Mouse (Mus musculus): ENCODE results near the gene Miga2. TPM values are rescaled to one million over a fixed set of nuclear protein-coding genes. Genes with fewer than 3 reads are reported as not detected.

Gene Miga2
- polyA plus RNA-seq, 1 experiment from 2014 or later: 22.9 TPM

- 83% methylated on average over 10 of the region's 10 CpGs for WGBS (ENCODE audit: insufficient replicate concordance)
- H3K9ac ChIP-seq (ENCODE audit: low read depth, low read length): no peak overlapping the region
- H3K4me3 ChIP-seq (ENCODE audit: low read depth, low read length): no peak overlapping the region
- no peaks in the 10 kb centered on the region for H3K27me3 ChIP-seq (ENCODE audit: control insufficient read depth, insufficient read depth, low read length)
- no peak overlapping the region for H3K4me2 ChIP-seq
- H3K36me3 ChIP-seq (ENCODE audit: control insufficient read depth, insufficient read depth, low read length): peaks cover 20% of the 10 kb centered on the region
- peaks cover 3% of the 10 kb centered on the region; the same call in 1 of the 2 replicates for H3K4me1 ChIP-seq (ENCODE audit: control insufficient read depth, insufficient read depth, low read length)
- no peaks in the 10 kb centered on the region for H3K9me3 ChIP-seq (replicated peaks; ENCODE audit: control insufficient read depth, low read length)
- ATAC-seq (replicated peaks; ENCODE audit: insufficient number of reproducible peaks, low FRiP score, low TSS enrichment): no peak
- H3K27ac ChIP-seq (ENCODE audit: low read depth, low read length): no peak overlapping the region
Measured at GRCm38 (mm10) chr2:30407778-30408177, 43.7 kb downstream of the Miga2 start.

- no peak overlapping the region for H3K27ac ChIP-seq (ENCODE audit: low read depth, low read length)
- peaks cover 19% of the 10 kb centered on the region for H3K36me3 ChIP-seq (ENCODE audit: control insufficient read depth, insufficient read depth, low read length)
- WGBS (ENCODE audit: insufficient replicate concordance): 81% methylated on average over 8 of the region's 8 CpGs
- H3K4me1 ChIP-seq (ENCODE audit: control insufficient read depth, insufficient read depth, low read length): peaks cover 3% of the 10 kb centered on the region; the same call in 1 of the 2 replicates
- no peak for ATAC-seq (replicated peaks; ENCODE audit: insufficient number of reproducible peaks, low FRiP score, low TSS enrichment)
- no peak overlapping the region for H3K4me2 ChIP-seq
- no peak overlapping the region for H3K4me3 ChIP-seq (ENCODE audit: low read depth, low read length)
- no peaks in the 10 kb centered on the region for H3K9me3 ChIP-seq (replicated peaks; ENCODE audit: control insufficient read depth, low read length)
- no peak overlapping the region for H3K9ac ChIP-seq (ENCODE audit: low read depth, low read length)
- H3K27me3 ChIP-seq (ENCODE audit: control insufficient read depth, insufficient read depth, low read length): no peaks in the 10 kb centered on the region
Measured at GRCm38 (mm10) chr2:30408452-30409100, 44.5 kb downstream of the Miga2 start.

- Histone ChIP-seq H3K4me3 (ENCODE audit: low read depth, low read length) (no peak overlapping the region), H3K9ac (ENCODE audit: low read depth, low read length) (no peak overlapping the region), H3K27ac (ENCODE audit: low read depth, low read length) (no peak overlapping the region), H3K36me3 (ENCODE audit: control insufficient read depth, insufficient read depth, low read length) (peaks cover 17% of the 10 kb centered on the region), H3K9me3 (replicated peaks; ENCODE audit: control insufficient read depth, low read length) (no peaks in the 10 kb centered on the region), H3K4me1 (ENCODE audit: control insufficient read depth, insufficient read depth, low read length) (peaks cover 5% of the 10 kb centered on the region; the same call in 1 of the 2 replicates), H3K4me2 (no peak overlapping the region), H3K27me3 (ENCODE audit: control insufficient read depth, insufficient read depth, low read length) (no peaks in the 10 kb centered on the region)
- 69% methylated on average over 5 of the region's 5 CpGs for WGBS (ENCODE audit: insufficient replicate concordance)
- ATAC-seq (replicated peaks; ENCODE audit: insufficient number of reproducible peaks, low FRiP score, low TSS enrichment): no peak
Measured at GRCm38 (mm10) chr2:30409454-30410176, 45.6 kb downstream of the Miga2 start.

GRCm38 (mm10) chr2:30413038-30413973 lies 49.3 kb downstream of the Miga2 start:
- Histone ChIP-seq H3K9ac (ENCODE audit: low read depth, low read length) (0 out of 2 replicates have a peak overlapping the region, but pooled peaks have one; percentile 10), H3K4me3 (ENCODE audit: low read depth, low read length) (no peak overlapping the region; the same call in 1 of the 2 replicates), H3K36me3 (ENCODE audit: control insufficient read depth, insufficient read depth, low read length) (peaks cover 7% of the 10 kb centered on the region; the same call in 1 of the 2 replicates), H3K27ac (ENCODE audit: low read depth, low read length) (no peak overlapping the region), H3K27me3 (ENCODE audit: control insufficient read depth, insufficient read depth, low read length) (no peaks in the 10 kb centered on the region), H3K9me3 (replicated peaks; ENCODE audit: control insufficient read depth, low read length) (no peaks in the 10 kb centered on the region), H3K4me2 (no peak overlapping the region), H3K4me1 (ENCODE audit: control insufficient read depth, insufficient read depth, low read length) (peaks cover 14% of the 10 kb centered on the region)
- WGBS (ENCODE audit: insufficient replicate concordance): 72% methylated on average over 16 of the region's 16 CpGs
- no peak for ATAC-seq (replicated peaks; ENCODE audit: insufficient number of reproducible peaks, low FRiP score, low TSS enrichment)

GRCm38 (mm10) chr2:30414101-30414500 lies 50.1 kb downstream of the Miga2 start:
- Histone ChIP-seq H3K9me3 (replicated peaks; ENCODE audit: control insufficient read depth, low read length) (no peaks in the 10 kb centered on the region), H3K9ac (ENCODE audit: low read depth, low read length) (0 out of 2 replicates have a peak overlapping the region, but pooled peaks have one; percentile 10), H3K4me3 (ENCODE audit: low read depth, low read length) (peak overlapping the region; percentile 93; the same call in 1 of the 2 replicates), H3K4me2 (peak overlapping the region; percentile 90), H3K27ac (ENCODE audit: low read depth, low read length) (no peak overlapping the region), H3K4me1 (ENCODE audit: control insufficient read depth, insufficient read depth, low read length) (peaks cover 22% of the 10 kb centered on the region), H3K27me3 (ENCODE audit: control insufficient read depth, insufficient read depth, low read length) (no peaks in the 10 kb centered on the region), H3K36me3 (ENCODE audit: control insufficient read depth, insufficient read depth, low read length) (peaks cover 7% of the 10 kb centered on the region; the same call in 1 of the 2 replicates)
- WGBS (ENCODE audit: insufficient replicate concordance): 80% methylated on average over 4 of the region's 4 CpGs
- no peak for ATAC-seq (replicated peaks; ENCODE audit: insufficient number of reproducible peaks, low FRiP score, low TSS enrichment)

GRCm38 (mm10) chr2:30414681-30415080 lies 50.6 kb downstream of the Miga2 start:
- peak overlapping the region; percentile 93 for H3K4me3 ChIP-seq (ENCODE audit: low read depth, low read length)
- H3K9ac ChIP-seq (ENCODE audit: low read depth, low read length): peak overlapping the region; percentile 99
- peaks cover 25% of the 10 kb centered on the region for H3K4me1 ChIP-seq (ENCODE audit: control insufficient read depth, insufficient read depth, low read length)
- H3K27me3 ChIP-seq (ENCODE audit: control insufficient read depth, insufficient read depth, low read length): no peaks in the 10 kb centered on the region
- WGBS (ENCODE audit: insufficient replicate concordance): 49% methylated on average over 5 of the region's 5 CpGs
- H3K27ac ChIP-seq (ENCODE audit: low read depth, low read length): no peak overlapping the region
- ATAC-seq (replicated peaks; ENCODE audit: insufficient number of reproducible peaks, low FRiP score, low TSS enrichment): no peak
- H3K4me2 ChIP-seq: peak overlapping the region; percentile 90
- peaks cover 7% of the 10 kb centered on the region; the same call in 1 of the 2 replicates for H3K36me3 ChIP-seq (ENCODE audit: control insufficient read depth, insufficient read depth, low read length)
- H3K9me3 ChIP-seq (replicated peaks; ENCODE audit: control insufficient read depth, low read length): no peaks in the 10 kb centered on the region

- Histone ChIP-seq H3K9me3 (replicated peaks; ENCODE audit: control insufficient read depth, low read length) (no peaks in the 10 kb centered on the region), H3K4me3 (ENCODE audit: low read depth, low read length) (peak within 1 kb of the TSS; percentile 93), H3K36me3 (ENCODE audit: control insufficient read depth, insufficient read depth, low read length) (0 out of 2 replicates have a peak, but pooled peaks cover 4% of the 10 kb centered on the region), H3K9ac (ENCODE audit: low read depth, low read length) (peak within 1 kb of the TSS; percentile 99), H3K4me1 (ENCODE audit: control insufficient read depth, insufficient read depth, low read length) (peaks cover 23% of the 10 kb centered on the region), H3K27me3 (ENCODE audit: control insufficient read depth, insufficient read depth, low read length) (no peaks in the 10 kb centered on the region), H3K27ac (ENCODE audit: low read depth, low read length) (peak within 1 kb of the TSS; percentile 99), H3K4me2 (peak within 1 kb of the TSS; percentile 90)
- ATAC-seq (replicated peaks; ENCODE audit: insufficient number of reproducible peaks, low FRiP score, low TSS enrichment): peak; percentile 92
- WGBS (ENCODE audit: insufficient replicate concordance): under 1% methylated on average over 58 of the region's 58 CpGs
Measured at GRCm38 (mm10) chr2:30415157-30415935, 51.3 kb downstream of the Miga2 start, which contains the start of gene Crat. Crat (minus strand) TSS chr2:30415813.
